Mouse (Mus musculus): ENCODE data around the gene Akap6.
A peak's percentile ranks its signal among the peaks of the same experiment; 100 is the strongest.

The Akap6 gene

DNA sequence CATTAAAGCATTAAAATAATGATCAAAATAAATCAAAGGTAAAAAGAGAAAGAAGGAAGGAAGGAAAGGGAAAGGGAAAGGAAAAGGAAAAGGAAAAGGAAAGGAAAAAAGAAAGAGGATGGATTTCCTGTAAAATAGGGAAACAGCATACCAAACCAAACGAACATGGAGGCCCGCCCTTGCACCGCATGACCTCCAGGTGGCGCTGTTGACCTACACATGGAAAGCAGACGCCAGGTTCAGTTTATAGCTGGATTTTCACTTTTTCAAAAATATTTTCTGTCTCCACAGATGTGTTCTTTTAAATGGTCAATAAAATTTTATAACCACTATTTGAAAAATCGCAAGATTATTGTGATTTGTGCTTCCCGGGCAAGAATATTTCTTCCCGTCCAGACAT is 211.6 kb downstream of the Akap6 start:
- DNase-seq (ENCODE audit: low spot score), result peak; percentile 79

DNA sequence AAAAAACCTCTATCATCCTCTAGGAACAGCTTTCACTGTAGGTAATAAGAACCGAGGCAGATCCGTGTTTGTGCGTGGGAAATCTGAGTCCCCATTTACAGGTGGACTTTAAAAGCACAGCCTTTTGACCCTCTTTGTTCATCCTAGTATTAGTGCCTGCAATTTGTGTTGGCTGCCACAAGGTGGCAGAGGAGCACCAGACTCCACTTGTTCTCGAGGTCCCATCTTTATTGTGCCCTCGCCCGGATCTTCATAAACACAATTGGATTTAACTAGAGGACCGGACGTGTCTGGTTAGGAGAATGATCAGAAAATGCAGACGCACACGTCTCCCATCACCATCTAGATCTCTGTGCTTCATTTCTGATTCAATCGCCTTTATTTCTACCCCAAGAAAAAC is 219.8 kb downstream of the Akap6 start:
- DNase-seq (ENCODE audit: low spot score), result peak; percentile 83

DNA sequence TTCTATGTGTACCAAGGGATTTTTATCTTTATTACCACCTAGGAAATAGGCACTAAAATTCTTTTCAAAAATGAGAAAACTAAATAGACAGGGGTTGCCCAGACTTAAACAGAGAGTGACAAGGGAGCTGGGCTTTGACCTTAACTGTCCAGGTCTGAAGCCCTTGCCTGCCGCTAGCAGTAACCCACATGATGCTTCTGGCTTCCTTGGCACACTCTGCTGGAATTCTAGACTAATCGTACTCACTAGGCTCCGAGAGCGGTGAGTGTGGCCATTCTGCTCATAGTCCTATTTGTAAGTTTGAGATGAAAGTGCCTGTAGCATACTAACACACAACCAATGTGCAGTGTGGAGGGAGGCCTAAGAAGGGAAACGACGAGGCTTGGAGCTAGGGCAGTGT is 223.3 kb downstream of the Akap6 start:
- DNase-seq (ENCODE audit: low spot score), result no peak

DNA sequence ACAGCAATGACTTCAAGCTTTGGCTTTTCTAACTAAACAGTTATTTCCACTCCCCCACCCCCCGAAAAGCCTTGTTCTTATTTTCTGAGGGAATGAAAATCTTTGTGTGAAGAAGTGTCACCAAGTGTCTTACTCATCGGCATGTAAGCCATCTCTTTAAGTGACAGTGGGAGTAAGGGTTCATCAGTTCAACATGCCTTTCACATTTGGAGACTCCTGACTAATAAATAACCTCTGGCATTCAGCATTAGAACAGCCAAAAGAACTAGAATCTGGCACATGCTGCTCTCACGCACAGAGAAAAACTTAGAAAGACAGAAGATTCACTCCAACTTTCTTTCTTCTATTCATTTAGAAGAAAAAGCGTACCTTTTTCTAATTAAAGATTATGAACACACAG is 226.3 kb downstream of the Akap6 start:
- no peak for DNase-seq (ENCODE audit: low spot score)

DNA sequence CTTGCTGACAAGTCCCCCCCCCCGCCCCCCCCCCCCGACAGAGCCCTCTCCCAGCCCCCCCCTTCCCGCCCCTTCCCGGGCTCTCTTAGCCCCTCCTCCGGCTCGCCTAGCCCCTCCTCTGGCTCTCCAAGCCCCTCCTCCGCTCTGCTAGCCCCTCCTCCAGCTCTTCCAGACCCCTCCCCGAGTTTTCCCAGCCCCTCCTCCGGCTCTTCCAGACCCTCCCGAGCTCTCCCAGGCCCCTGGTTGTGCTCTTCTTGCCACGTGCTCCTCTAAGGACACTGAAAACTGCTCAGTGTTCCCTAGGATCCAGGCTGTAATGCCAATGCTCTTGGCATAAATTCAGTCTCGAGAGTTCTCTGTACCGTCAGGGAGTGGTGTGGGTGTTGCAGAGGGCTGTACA is 234.6 kb downstream of the Akap6 start:
- no peak for DNase-seq (ENCODE audit: low spot score)

DNA sequence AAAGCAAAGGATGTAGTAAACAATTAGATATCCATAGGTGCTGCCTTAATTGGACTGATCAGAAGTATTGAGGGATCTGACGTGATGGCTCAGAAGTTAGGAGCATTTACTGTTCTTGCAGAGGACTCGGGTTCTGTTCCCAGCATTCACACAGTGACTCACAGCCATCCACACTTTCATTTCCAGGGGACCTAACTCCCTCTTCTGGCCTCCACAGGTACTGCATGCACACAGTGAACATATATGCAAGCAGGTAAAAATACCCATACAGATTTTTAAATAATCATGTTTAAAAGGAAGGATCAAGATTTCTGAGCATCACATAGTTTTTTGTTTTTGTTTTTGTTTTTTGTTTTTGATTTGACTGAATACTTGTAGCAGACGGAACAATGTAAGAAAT is 235.8 kb downstream of the Akap6 start:
- no peak for DNase-seq (ENCODE audit: low spot score)

DNA sequence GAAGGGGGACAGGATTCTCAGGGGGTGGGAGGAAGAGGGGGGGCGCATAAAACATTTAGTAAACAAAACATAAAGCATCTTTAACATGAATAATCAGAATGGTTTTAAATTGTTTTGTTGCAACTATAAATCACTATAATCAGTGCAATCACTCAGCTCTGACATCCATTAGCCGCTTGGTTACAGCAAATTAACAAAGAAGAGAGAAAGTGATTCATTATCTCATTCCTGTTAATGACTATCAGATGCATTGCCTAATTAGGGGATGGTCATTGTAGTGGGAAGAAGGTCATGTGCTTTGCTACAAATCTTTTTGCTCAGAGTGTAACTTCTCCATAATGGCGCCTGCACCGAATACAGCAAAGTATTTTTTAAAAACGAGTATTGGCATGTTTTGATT is 239.6 kb downstream of the Akap6 start:
- no peak for DNase-seq (ENCODE audit: low spot score)

DNA sequence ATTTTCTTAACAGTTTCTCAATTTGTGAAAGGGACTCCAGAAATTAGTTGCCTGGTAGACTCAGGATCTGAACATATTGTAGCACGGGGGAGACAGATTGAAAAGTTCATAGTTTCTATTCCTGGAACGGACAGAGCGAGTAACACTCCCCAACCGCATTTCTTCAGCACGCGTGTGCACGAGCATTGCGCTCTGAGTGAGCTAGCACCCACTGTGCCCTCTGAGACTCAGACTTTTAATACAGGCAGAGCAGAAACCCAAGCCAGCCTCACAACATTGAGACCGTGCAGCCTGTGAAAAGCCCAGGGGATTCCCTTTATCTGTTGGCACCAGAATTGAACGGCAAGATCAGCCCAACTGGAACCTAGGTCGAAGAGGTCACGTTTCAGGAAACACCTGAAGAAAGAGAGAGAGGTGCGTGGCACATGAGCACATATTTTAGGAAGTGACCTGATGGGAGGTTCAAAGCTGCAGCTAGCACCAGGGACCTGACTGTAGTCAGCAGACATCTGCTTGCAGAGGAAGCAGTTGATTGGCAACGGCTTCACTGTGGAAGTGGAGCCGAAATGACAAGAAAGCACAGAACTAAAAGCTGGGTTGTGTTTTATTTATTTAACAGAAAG is 240.3 kb downstream of the Akap6 start:
- DNase-seq (ENCODE audit: low spot score), result peak; percentile 34

DNA sequence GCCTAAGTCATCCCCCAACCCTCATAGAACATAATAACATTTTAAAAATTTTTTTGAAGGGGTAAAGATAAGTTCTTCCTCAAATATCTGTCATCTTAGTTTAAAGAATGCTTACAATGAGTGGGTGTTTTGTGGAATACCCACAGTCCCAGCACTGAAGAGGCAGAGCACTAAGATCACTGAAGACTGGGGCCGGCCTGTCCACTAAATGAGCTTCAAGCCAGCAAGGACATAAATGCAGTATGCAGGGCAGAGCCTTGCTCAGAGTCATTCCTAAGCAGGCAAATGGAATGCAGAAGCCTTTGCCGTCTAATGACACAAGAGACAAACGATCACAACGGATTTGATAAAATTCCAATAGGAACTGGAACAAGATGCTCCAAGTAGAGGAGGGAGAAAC is 242.8 kb downstream of the Akap6 start:
- DNase-seq (ENCODE audit: low spot score), result no peak

DNA sequence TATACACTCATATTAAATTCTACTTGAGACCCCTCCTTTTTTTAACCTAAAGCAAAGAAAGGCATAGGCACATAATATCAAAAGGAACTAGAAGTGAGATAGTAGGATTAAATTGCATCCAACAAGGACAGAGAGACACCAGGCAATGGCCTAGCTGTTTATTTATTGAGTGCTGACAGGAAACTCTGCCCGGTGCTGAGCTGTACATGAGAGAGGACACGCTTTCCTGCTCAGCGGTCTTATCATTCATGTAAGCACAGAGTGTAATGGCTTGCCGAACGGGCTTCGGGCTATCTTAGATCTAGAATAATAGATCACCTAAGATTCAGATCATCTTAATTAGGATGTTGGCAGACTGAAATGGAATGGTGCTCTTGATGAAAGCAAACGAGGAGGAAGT is 245.1 kb downstream of the Akap6 start:
- no peak for DNase-seq (ENCODE audit: low spot score)

DNA sequence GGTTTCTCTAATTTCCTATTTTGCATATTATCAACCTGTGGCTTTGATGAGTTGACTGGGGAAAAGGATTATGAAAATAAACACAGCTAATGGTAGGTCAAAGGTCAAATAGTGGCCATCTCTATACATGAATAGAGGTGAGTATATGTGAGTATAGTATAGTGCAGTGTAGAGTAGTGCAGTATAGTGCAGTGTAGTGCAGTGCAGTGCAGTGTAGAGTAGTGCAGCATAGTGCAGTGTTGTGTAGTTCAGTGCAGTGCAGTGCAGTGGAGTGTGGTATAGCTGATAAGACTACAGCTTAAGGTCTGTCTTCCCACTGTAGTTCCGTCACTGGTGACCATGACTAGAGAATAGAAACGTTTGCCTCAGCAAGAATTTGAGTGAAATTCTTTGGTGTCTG is 245.8 kb downstream of the Akap6 start:
- no peak for DNase-seq (ENCODE audit: low spot score)

DNA sequence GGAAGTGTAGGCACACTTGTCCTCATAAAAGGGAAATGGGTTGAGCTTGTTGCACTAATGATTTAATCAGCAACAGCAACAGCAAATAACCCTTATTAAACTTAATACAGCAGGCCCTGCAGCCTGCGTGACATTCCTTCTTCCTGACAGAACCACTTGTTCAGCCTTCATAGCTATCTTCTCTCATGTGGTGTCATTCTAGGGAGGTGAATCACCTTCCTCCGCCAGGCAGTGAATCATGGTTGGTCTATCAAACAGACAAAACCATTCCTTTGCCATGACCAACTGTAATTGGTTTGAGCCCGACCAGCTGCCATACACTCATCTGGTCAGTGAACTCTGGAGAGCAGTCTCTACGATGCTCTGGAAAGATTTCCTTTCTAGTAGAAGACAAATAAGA is 251.5 kb downstream of the Akap6 start:
- no peak for DNase-seq (ENCODE audit: low spot score)

DNA sequence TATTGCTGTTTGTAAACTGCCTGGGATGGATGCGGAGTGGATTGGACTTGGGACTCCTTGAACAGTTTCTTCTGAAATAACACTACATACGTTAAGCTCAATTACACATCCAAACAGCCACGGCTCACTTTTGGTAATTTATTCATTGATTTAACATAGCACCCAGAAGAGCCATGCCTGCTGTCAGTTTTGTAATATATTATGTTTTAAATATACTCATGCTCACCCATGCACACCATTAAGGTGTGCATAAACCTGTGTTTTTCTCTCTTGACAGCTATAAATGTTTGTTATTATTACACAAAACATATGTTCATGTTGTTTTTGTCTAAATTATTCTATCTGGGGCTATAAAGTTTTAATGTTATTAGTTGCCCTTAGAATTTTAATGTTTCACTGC is 258.4 kb downstream of the Akap6 start:
- no peak for DNase-seq (ENCODE audit: low spot score)

DNA sequence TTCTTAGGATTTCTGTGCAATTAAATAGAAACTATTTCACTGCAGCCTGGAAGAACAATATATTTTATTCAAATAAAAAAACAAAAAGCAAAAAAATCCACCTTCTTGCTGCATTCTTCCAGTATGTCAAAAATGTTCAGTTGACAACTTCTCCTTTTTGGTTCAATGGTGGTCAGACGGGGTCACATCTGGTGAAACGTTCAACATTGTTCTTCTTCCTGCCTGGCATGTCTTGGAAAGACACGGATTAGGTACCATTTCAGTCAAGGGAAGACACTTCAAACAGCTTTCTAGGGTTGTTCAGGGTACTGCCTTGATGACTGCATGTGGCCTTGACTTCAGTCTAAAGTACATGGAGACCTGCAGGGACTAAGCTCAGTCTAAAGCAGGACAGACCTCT is 258.8 kb downstream of the Akap6 start:
- peak; percentile 36 for DNase-seq (ENCODE audit: low spot score)

DNA sequence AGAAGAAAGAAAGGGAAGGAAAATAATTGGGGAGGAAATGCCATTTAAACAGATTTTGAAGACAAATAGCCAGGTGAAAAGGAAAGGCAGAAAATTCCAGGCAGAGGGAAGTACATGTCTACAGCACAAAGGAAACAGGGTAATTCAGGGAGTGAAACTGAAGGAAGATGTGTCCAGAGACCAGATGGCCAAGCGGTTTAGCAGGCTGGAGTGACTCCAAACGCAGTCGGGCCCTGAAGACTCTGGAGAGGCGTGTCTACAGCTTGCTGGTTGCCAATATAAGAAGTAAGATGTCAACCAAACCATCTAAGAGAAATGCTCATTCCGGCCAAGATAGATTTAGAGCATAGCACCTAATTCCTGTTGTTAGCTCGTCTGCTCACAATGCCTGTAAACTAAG is 292.6 kb downstream of the Akap6 start:
- DNase-seq (ENCODE audit: low spot score), result no peak

DNA sequence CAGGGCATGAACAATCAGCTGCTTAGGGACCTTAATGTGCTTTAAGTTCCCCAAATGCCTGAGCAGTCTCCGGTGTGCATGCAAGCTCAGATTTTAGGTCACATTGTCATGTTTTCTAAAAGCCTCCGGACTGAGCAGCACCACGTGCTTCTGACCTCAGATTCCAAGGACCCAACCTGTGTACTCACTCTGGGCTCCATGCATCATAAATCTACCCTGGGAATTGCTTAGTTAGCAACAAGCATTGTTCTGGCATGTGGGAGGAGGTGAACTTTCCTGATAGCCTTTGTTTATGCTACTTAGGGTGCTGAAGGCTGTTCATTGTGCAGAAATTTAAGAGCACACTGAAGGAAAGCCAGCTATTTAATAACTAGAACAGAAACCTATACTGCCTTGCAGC is 313.2 kb downstream of the Akap6 start:
- DNase-seq (ENCODE audit: low spot score), result peak; percentile 47

DNA sequence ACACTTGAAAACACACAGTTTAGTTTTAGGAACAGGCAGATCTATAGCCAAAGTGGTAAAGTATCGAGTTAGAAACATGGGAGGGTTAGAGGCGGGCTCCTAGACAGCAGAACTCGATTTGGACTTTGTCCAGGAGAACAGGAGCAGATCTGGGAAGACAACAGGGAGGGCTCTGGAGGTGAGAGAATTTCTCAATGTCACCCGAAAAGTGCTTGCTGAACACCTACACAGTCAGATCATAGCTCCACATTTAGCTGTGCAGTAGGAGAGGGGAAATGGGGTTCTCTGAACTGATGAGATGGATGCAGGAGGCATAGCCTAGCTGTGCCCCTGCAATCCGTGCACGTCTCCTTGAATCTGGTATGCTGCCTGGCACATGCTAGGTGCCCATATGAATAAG is 315.4 kb downstream of the Akap6 start:
- no peak for DNase-seq (ENCODE audit: low spot score)

DNA sequence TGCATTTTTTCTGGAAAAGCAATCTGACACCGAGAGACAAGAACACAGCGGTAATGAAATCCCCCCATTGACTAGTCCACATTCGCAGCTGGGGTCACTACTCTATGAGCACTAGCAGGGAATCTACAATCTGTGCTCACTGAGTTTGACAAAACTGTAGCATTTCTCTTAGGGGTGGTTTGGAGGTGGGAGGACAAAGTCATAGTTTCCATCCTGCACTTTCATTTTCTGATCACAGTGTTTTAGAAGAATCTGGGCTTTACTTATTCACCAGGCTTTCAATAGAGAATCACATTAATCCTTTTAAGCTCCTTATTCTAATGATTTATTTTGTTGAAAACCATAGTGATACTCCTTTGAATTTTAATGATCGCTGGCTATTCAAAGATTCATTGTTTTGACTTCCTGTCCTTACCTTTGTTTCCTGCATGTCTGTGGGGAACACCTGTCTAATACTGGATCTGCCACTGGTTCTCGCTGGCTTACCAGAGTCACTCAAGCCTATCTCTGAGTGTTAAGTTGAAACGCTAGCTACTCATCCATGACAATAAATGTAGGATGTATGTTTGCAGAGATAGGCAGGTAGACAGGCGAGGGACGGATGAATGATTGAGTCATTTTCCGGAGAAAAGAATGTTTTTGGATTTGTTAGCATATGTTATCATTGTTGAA is 325.5 kb downstream of the Akap6 start:
- no peak for DNase-seq (ENCODE audit: low spot score)

DNA sequence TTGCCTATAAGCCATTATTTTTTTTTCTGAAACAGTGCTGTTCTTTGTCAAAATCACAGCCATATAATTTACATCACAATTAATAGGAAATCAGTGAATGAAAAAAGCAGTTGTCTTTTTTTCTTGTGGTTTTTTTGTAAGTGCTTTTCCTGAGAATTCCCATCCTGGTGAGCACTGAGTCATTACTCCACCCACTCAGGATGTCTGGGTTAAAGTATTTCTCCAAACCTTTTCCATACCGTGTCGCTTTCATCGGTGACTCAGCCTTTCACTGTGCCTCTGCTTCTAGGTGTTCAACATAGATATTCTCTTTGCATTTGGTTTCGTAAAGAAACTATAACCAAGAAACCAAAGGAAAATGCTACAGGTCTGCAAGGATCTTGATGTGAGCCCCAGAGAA is 328.1 kb downstream of the Akap6 start:
- no peak for DNase-seq (ENCODE audit: low spot score)

DNA sequence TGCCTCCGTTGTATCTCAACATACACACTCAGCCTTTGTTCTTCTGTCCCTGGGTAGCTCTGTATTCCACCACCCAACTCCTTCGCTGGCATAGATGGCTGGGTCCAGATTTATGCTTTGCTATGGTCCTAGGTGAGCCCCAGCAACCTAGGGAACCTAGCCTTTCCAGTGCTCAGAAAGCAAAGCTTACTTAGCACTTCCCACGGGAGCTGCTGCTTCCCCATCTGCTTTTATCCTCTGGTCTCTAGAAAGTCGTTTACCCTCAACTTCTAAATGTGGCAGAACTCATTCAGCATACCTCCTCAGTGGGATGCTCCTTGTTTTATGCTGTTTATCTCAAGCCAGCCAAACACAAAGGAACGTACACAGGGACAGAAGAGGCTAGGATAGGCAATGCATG is 329.7 kb downstream of the Akap6 start:
- DNase-seq (ENCODE audit: low spot score), result no peak

DNA sequence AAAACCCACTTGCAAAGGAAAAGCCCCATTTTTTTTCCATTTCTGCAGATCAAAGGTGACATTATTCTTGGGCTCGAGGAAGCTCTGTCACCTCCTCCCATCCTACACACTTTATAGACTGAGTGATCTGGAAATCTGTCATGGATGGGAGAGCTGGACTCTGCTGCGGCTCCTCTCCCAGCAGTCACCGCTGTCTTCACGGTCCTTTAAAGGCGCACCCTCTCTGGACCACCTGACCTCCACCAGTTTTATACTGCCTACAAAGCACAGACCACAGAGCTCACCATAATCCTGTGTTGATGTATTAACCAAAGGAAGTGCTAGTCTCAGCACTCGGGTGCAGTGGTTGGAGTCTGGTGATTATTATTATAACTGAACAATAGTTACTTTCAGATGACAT is 330.7 kb downstream of the Akap6 start:
- no peak for DNase-seq (ENCODE audit: low spot score)

DNA sequence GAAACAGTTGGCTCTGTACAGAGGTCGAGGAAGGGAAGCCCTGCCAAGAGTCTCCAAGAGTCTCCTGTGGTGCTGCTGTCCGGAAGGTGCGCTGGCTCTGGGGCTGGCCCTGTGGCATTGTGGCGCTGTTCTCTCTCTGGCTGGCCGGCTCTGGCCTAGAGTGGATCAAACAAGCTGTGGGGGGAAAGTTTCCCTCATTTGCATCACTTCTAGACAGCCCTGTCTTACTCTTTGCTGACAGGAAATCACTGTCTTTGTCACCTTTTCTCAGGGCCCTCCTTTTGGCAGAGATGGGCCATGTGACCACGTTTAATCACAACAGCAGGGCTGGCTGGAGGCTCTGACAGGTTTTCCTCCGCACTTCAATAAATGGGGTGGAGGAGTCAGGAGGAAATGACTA is 333.6 kb downstream of the Akap6 start:
- peak; percentile 89 for DNase-seq (ENCODE audit: low spot score)

DNA sequence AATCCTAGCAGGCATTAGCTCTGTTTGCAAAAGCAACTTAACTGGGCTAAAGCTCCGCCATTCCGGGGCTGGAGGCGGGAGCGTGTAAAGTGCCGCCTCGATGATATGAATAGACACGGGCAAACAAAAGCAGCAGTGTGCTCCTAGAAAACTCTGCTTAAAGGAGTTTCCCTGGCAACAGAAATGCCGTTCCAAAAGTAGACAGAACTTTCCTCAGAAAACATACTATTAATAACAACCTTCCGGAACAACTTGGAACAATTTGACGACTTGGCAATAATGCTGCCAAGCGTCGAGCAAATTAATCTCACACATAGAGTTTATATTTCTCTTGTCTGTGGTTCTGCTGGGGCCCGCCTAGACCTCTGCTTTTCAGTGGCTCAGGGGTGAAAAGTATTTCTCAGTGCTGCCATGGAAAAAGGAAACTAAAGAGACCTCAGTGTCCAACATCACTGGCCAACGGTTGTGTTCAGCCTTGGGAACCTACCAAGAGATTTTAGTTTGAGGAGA is 334.3 kb downstream of the Akap6 start:
- peak; percentile 81 for DNase-seq (ENCODE audit: low spot score)

DNA sequence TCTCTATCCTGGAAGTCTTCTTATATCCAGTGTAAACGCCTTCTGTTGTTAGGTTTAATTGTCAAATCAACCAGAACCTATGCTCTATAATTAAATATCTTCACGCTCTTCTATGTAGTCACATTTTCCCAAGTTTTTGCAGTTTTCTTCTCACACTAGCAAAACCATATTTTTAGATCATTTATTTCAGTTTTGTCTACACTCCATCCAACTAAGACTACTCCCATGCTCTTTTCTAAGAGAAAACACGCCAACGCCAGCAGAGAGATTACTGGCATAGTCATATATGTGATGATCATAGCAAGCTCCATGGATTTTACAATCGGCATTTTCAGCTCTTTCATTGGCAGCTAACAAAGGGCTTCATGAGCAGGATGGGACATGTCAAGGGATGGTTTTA is 341.5 kb downstream of the Akap6 start:
- DNase-seq (ENCODE audit: low spot score), result no peak
